Mouse (Mus musculus) left cerebral cortex, postnatal 25 days (tissue): Measurements from ENCODE around the gene Pdcd2. TPM values are rescaled to one million over a fixed set of nuclear protein-coding genes. Genes with fewer than 3 reads are reported as not detected.
A peak's percentile ranks its signal among the peaks of the same experiment; 100 is the strongest.

Source experiments
- DNase-seq, 2 experiments: peaks; one replicate each; pipeline ENCODE4 v3.0.0; 2022; ENCODE audit warnings: low spot score in 2 of 2, mixed read lengths in 1 of 2
- intact Hi-C: fragments of 180-260 bp; cut with DNase I; formaldehyde crosslinking; loops from one replicate; pipeline ENCODE4 v1.15.1; 2025
- total RNA-seq, 2 experiments: library from RNA; stranded (reverse); gene quantifications; 2 replicates each; pipeline ENCODE4 v1.2.3; 2021

Gene Pdcd2
- total RNA-seq, 2 experiments from 2014 or later, result 14.7 to 17.0 TPM

DNA sequence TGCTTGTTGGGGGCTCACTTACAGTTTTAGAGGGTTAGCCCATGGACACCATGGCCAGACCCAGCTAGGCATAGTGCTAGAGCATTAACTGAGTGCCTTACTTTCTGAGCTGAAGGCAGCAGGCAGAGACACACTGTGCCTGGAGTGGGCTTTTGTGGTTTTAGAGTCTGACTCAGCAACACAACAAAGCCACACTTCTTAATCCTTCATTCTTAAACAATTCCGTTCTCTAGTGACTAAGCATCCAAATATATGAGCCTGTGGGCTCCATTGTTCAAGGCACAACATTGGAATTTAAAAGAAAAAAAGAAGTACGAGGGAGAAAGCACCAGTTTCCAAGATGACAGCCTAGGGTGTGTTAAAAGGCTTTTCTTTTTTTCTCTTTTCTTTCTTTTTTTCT, 16.4 kb downstream of the Pdcd2 start:
- no peak for DNase-seq
- intact Hi-C loops, result no loop called here

DNA sequence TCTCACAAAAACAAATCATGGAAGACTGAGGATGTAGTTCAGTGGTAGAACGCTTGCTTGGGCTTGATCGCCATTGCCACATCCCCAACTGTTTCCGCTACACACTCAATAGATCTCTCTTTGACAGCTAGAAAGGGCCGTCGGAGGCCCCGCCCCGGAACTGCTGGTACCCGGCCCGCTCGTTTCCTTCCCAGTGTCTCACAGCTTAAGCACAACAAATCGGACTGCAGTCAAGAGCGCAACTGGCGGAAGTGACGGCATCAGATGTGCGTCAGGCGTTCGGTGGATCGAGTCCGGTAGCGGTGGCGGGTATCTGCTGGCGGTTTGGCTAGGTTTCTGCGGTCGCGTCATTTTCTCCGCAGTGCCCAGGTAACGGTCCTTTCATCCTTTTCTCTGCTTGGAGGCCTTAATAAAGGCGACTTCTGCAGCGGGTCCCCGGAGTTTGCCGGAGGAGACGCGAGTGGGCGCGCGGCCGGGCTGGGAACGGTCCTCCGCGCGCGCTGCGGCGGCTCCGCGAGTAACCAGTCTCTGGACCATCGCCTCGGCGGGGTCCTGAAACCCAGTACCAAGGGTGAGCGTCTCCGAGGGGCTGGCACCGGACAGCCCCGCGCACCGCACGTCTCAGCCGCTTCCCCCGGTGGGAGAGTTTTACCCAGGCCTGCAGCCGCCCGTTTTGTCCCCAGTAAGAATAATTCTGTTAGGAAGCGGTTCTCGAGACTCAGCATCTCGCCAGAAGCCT, 27.3 kb downstream of the Pdcd2 start, which contains the start of the genes Psmb1 and Tbp:
TSS of gene Psmb1 (minus strand) at position 96 of the 739 bp plus-strand sequence.
TSS of gene Tbp (plus strand) at position 233 of the 739 bp plus-strand sequence.
- peak; percentile 99 for DNase-seq
- intact Hi-C loops, result no loop called here

DNA sequence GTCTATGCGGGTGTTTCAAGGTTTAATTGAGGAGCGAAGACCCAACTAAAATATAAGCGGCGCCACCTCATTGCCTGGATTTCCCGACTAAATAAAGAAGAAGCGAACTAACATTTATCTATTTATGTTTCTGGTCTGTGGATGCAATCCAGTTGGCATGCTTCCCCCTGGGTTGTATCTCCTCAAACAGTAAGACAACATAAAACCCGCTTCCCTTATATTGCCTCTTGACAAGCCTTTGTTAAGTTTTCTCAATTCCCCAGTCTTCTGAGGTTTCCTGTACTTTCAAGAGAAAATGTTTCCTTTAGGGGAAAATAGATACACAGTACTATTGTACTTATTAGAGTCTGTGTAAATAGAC, 28.4 kb downstream of the Pdcd2 start:
- intact Hi-C loops, result loop anchor here (1.0 kb wide), 1 partner anchor 207 kb away; no protein-coding TSS in a partner anchor
- DNase-seq, result no peak

DNA sequence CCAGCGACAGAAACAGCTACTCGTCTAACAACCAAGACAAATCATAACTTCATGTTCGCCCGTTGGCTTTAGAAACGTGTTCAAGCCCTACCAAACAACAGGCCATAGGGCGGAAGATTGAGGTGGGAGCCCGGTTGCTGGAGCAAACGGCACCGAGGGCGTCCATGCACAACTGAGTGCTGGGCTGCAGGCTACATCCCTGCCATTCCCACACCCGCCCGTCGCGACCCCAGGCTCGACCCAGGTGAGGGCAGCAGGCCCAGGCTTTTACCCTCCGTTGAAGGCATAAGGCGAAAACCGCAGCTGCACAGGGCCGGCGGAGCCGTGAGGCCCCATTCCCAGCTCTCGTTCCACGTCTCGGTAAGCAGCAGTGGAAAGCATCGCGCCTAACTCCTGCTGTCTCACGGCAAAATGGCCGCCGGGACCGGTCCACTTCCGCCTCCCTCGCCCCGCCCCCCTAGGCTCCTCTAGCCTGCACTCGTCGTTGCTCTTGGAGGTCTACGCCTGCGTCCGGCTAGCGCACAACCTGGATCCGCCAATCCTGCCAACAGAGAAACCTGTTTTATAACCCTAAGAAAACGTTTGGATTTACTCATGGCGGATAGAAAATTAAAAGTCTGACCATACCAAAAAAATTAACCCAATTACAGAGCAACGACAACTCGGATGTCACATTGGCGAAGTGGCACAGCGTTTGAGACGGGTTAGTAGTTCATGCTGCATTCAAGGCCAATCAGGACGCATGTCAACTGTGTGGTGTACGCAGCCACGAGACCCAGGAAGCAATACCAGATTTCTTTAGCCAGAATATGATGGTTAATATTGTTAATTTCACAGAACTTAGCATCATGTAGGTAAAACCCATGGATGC, 29.0 kb downstream of the Pdcd2 start:
- DNase-seq, result peak; percentile 94 to 97
- intact Hi-C loops, result loop anchor here (1.0 kb wide), 1 partner anchor 207 kb away; no protein-coding TSS in a partner anchor

DNA sequence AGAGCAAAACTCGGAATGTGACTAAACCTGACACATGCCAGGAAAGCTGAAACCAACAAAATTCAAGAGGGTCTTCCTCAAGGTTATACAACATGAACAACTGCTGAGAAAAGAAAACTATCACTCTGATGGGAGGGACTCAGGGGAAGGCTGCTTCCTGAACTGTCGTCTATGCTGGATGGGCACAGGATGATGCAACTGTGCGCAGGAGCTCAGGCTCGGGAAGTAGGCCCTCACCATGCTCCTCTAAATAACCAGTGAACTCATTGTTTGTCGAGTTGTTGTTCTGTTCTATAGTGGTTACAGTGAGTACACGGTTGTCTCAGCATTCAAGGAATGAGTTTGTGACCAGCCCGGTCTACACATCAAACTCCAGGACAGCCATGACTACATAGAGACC, 36.6 kb downstream of the Pdcd2 start:
- intact Hi-C loops, result no loop called here
- no peak for DNase-seq

DNA sequence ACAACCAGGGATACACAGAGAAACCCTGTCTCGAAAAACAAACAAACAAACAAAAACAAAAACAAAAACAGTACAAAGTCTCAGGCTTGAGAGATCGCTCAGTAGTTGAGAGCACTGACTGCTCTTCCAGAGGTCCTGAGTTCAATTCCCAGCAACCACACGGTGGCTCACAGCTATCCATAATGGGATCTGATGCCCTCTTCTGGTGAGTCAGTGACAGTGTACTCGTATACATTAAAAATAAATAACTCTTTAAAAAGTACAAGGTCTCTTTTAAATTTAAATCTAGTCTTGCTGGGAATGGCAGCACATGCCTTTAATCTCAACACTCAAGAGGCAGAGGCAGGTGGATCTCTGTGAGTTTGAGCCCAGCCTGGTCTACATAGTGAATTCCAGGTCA, 54.4 kb downstream of the Pdcd2 start:
- intact Hi-C loops, result no loop called here
- no peak for DNase-seq

Other genes with a start within 250 kb of the Pdcd2 start
- 1 to 10 TPM; 7.2 to 7.7 TPM for gene Dll1, start 150.4 kb downstream of the Pdcd2 start, total RNA-seq
- 10 to 100 TPM; 39.3 to 42.8 TPM for gene Fam120b, start 131.1 kb downstream of the Pdcd2 start, total RNA-seq
- gene Psmb1, start 27.6 kb downstream of the Pdcd2 start, total RNA-seq, result 100 to 1,000 TPM; 122 to 129 TPM
- gene Tbp, start 27.4 kb downstream of the Pdcd2 start, total RNA-seq, result 10 to 100 TPM; 25.2 to 28.8 TPM
- gene Prdm9, start 37.1 kb upstream of the Pdcd2 start, total RNA-seq, result 1 to 10 TPM; 1.4 to 3.0 TPM
- 10 to 100 TPM; 23.8 to 23.9 TPM for gene Chd1, start 177.7 kb upstream of the Pdcd2 start, total RNA-seq